Mouse (Mus musculus): ENCODE data around the gene Otp.

The Otp gene

GRCm38 (mm10) chr13:94875396-94875880 lies at the start of gene Otp:
TSS of gene Otp (plus strand) at chr13:94875602.
- ATAC-seq (ENCODE audit: insufficient number of reproducible peaks, low FRiP score, low TSS enrichment): no peak

- no peak for ATAC-seq (ENCODE audit: insufficient number of reproducible peaks, low FRiP score, low TSS enrichment)
Measured at GRCm38 (mm10) chr13:94826389-94826788, 49.0 kb upstream of the Otp start.

- no peak for ATAC-seq (ENCODE audit: insufficient number of reproducible peaks, low FRiP score, low TSS enrichment)
Measured at GRCm38 (mm10) chr13:94826986-94827385, 48.4 kb upstream of the Otp start.

GRCm38 (mm10) chr13:94827847-94828246 lies 47.6 kb upstream of the Otp start:
- 0 out of 2 replicates have a peak, but pooled peaks have one; percentile 17 for ATAC-seq (ENCODE audit: insufficient number of reproducible peaks, low FRiP score, low TSS enrichment)

GRCm38 (mm10) chr13:94838047-94838720 lies 37.2 kb upstream of the Otp start:
- no peak for ATAC-seq (ENCODE audit: insufficient number of reproducible peaks, low FRiP score, low TSS enrichment)

GRCm38 (mm10) chr13:94838756-94839337 lies 36.6 kb upstream of the Otp start:
- ATAC-seq (ENCODE audit: insufficient number of reproducible peaks, low FRiP score, low TSS enrichment): no peak

GRCm38 (mm10) chr13:94843236-94843635 lies 32.2 kb upstream of the Otp start:
- ATAC-seq (ENCODE audit: insufficient number of reproducible peaks, low FRiP score, low TSS enrichment): no peak

GRCm38 (mm10) chr13:94847870-94848269 lies 27.5 kb upstream of the Otp start:
- no peak for ATAC-seq (ENCODE audit: insufficient number of reproducible peaks, low FRiP score, low TSS enrichment)

- ATAC-seq (ENCODE audit: insufficient number of reproducible peaks, low FRiP score, low TSS enrichment): no peak
Measured at GRCm38 (mm10) chr13:94849351-94849750, 26.1 kb upstream of the Otp start.

GRCm38 (mm10) chr13:94858016-94858575 lies 17.3 kb upstream of the Otp start:
- no peak for ATAC-seq (ENCODE audit: insufficient number of reproducible peaks, low FRiP score, low TSS enrichment)

GRCm38 (mm10) chr13:94859256-94859655 lies 16.1 kb upstream of the Otp start:
- no peak for ATAC-seq (ENCODE audit: insufficient number of reproducible peaks, low FRiP score, low TSS enrichment)

- ATAC-seq (ENCODE audit: insufficient number of reproducible peaks, low FRiP score, low TSS enrichment): no peak
Measured at GRCm38 (mm10) chr13:94862491-94863230, 12.7 kb upstream of the Otp start.

- no peak for ATAC-seq (ENCODE audit: insufficient number of reproducible peaks, low FRiP score, low TSS enrichment)
Measured at GRCm38 (mm10) chr13:94866906-94867305, 8.5 kb upstream of the Otp start.

- ATAC-seq (ENCODE audit: insufficient number of reproducible peaks, low FRiP score, low TSS enrichment): no peak
Measured at GRCm38 (mm10) chr13:94867772-94868171, 7.6 kb upstream of the Otp start.

- ATAC-seq (ENCODE audit: insufficient number of reproducible peaks, low FRiP score, low TSS enrichment): 0 out of 2 replicates have a peak, but pooled peaks have one; percentile 18
Measured at GRCm38 (mm10) chr13:94868478-94868950, 6.9 kb upstream of the Otp start.

GRCm38 (mm10) chr13:94869541-94869940 lies 5.9 kb upstream of the Otp start:
- ATAC-seq (ENCODE audit: insufficient number of reproducible peaks, low FRiP score, low TSS enrichment): no peak

GRCm38 (mm10) chr13:94870071-94870460 lies 5.3 kb upstream of the Otp start:
- no peak for ATAC-seq (ENCODE audit: insufficient number of reproducible peaks, low FRiP score, low TSS enrichment)

GRCm38 (mm10) chr13:94870461-94871186 lies 4.8 kb upstream of the Otp start:
- ATAC-seq (ENCODE audit: insufficient number of reproducible peaks, low FRiP score, low TSS enrichment): no peak

- no peak for ATAC-seq (ENCODE audit: insufficient number of reproducible peaks, low FRiP score, low TSS enrichment)
Measured at GRCm38 (mm10) chr13:94871806-94872320, 3.5 kb upstream of the Otp start.

- no peak for ATAC-seq (ENCODE audit: insufficient number of reproducible peaks, low FRiP score, low TSS enrichment)
Measured at GRCm38 (mm10) chr13:94872439-94872838, 3.0 kb upstream of the Otp start.
